Mouse (Mus musculus): ENCODE measurements at regions not wholly inside any gene's neighbourhood (a gene's known extent, or its start where the extent isn't known, plus 50 kb on each side); places are given as distances from the start of the nearest gene placed in this dataset.

DNA sequence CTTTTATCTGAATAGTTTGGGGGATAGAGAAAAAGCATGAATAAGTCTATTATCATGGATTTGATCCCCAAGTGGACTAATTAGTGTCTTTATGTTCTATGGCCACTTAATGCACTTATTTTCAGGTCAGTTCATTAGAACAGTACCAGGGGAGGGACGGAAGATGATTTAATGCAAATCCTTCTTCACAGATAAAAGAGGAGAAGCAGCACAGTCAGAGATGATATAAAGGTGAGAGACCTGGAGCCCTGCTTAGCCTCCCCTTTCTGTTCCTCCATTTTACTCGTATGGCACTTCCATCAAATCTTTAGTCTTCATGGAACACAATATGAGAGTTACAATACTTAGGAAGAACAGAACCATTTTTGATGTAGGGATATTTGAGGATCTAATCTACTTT lies 302.1 kb upstream of the Defb41 start:
- TF ChIP-seq POLR2A (IDR thresholded peaks at IDR 0.05; ENCODE audit: extremely low read depth, insufficient read depth, low read length), result no peak
- TF ChIP-seq CTCF (IDR thresholded peaks at IDR 0.05; ENCODE audit: low read depth, low read length), result no peak

Data from liver, adult 2 months (tissue).